In genomic region chr2:18393022-18393519, GRCm38 (mm10) we compare ENCODE assay signal across 8 mouse cellular contexts. TPM values are rescaled to one million over a fixed set of nuclear protein-coding genes. Genes with fewer than 3 reads are reported as not detected.
DNase-seq lines count a peak whose midpoint lies in the region; ATAC-seq and TF ChIP-seq lines count a peak whose summit lies in the region.

No protein-coding gene starts in this region.

- H3K27ac ChIP-seq in liver, adult 2 months (replicated peaks; ENCODE audit: insufficient read depth, low read depth, low read length) = no peak overlapping the region
- peak overlapping the region; percentile 96 for H3K27ac ChIP-seq in hindbrain, embryonic 14.5 days
- H3K27ac ChIP-seq in midbrain, postnatal 0 days (ENCODE audit: low read depth, low read length) = peak overlapping the region; percentile 96

- no peak for TF ChIP-seq CTCF in liver, adult 2 months (IDR thresholded peaks at IDR 0.05; ENCODE audit: low read depth, low read length)
- TF ChIP-seq CTCF in brain, embryonic 14.5 days (IDR thresholded peaks at IDR 0.05; ENCODE audit: borderline replicate concordance, extremely low read depth, insufficient read depth, insufficient read length) = no peak; the same call in 1 of the 2 replicates
- peak; percentile 52 for TF ChIP-seq CTCF in midbrain, postnatal 0 days (IDR thresholded peaks at IDR 0.05)

- H3K4me3 ChIP-seq in liver, adult 2 months (ENCODE audit: insufficient read depth, low read depth, low read length) = 0 out of 2 replicates have a peak overlapping the region, but pooled peaks have one; percentile 4
- H3K4me3 ChIP-seq in hindbrain, embryonic 14.5 days (replicated peaks; ENCODE audit: low read length) = peak overlapping the region; percentile 82
- peak overlapping the region; percentile 82 for H3K4me3 ChIP-seq in midbrain, postnatal 0 days (ENCODE audit: low read depth, low read length)

- no peak for ATAC-seq in hindbrain, embryonic 14.5 days (ENCODE audit: low FRiP score)
- ATAC-seq in midbrain, postnatal 0 days (ENCODE audit: low FRiP score) = peak; percentile 47; the same call in 1 of the 2 replicates

- peaks cover 11% of the 10 kb centered on the region; the same call in 1 of the 2 replicates for H3K79me2 ChIP-seq in liver, adult 2 months (ENCODE audit: control insufficient read depth, insufficient read depth, low read length)

- peaks cover 7% of the 10 kb centered on the region; the same call in 1 of the 2 replicates for H3K4me1 ChIP-seq in liver, adult 2 months (ENCODE audit: control insufficient read depth, insufficient read depth, low read length)
- peaks cover 20% of the 10 kb centered on the region for H3K4me1 ChIP-seq in hindbrain, embryonic 14.5 days (replicated peaks; ENCODE audit: control insufficient read depth, insufficient read depth, low read length)
- H3K4me1 ChIP-seq in midbrain, postnatal 0 days (ENCODE audit: insufficient read depth, low read length) = 0 out of 2 replicates have a peak, but pooled peaks cover 5% of the 10 kb centered on the region

- no peaks in the 10 kb centered on the region; the same call in 1 of the 2 replicates for H3K36me3 ChIP-seq in liver, adult 2 months (ENCODE audit: control insufficient read depth, insufficient read depth, low read length)
- no peaks in the 10 kb centered on the region for H3K36me3 ChIP-seq in hindbrain, embryonic 14.5 days (replicated peaks; ENCODE audit: control insufficient read depth, insufficient read depth)
- no peaks in the 10 kb centered on the region for H3K36me3 ChIP-seq in midbrain, postnatal 0 days (ENCODE audit: insufficient read depth, low read length)

- peak overlapping the region; percentile 86 for H3K4me2 ChIP-seq in hindbrain, embryonic 14.5 days (replicated peaks)
- peak overlapping the region; percentile 66 for H3K4me2 ChIP-seq in midbrain, postnatal 0 days (ENCODE audit: low read depth, low read length, poor library complexity, severe bottlenecking)

- DNase-seq in liver, adult 2 months (ENCODE audit: extremely low read depth, low read depth, low spot score) = no peak
- DNase-seq in liver = no peak
- DNase-seq in brain, embryonic 14.5 days (ENCODE audit: low read depth) = peak; percentile 54
- DNase-seq in hindbrain, embryonic 14.5 days (ENCODE audit: low spot score) = peak; percentile 29
- DNase-seq in midbrain, postnatal 0 days (ENCODE audit: low spot score) = peak; percentile 14
- DNase-seq in left cerebral cortex, adult 11 months (ENCODE audit: low spot score) = no peak
- no peak for DNase-seq in frontal cortex, postnatal 10 days (ENCODE audit: low spot score in 2 of 2)
- no peak for DNase-seq in adrenal gland, adult 8-10 months

- 0 out of 2 replicates have a peak overlapping the region, but pooled peaks have one; percentile 13 for H3K9ac ChIP-seq in liver, adult 2 months (ENCODE audit: low read depth, low read length)
- H3K9ac ChIP-seq in hindbrain, embryonic 14.5 days = peak overlapping the region; percentile 79
- peak overlapping the region; percentile 77; the same call in 1 of the 2 replicates for H3K9ac ChIP-seq in midbrain, postnatal 0 days (replicated peaks; ENCODE audit: low read length, poor library complexity, severe bottlenecking)

- TF ChIP-seq POLR2A in liver, adult 2 months (IDR thresholded peaks at IDR 0.05; ENCODE audit: extremely low read depth, insufficient read depth, low read length) = no peak
- TF ChIP-seq POLR2A in brain, embryonic 14.5 days (IDR thresholded peaks at IDR 0.05; ENCODE audit: borderline replicate concordance, extremely low read depth, insufficient read depth, insufficient read length, poor library complexity, severe bottlenecking) = no peak

- peaks cover 5% of the 10 kb centered on the region; the same call in 1 of the 2 replicates for H3K9me3 ChIP-seq in hindbrain, embryonic 14.5 days (ENCODE audit: control insufficient read depth, low read length)
- no peaks in the 10 kb centered on the region for H3K9me3 ChIP-seq in midbrain, postnatal 0 days (ENCODE audit: low read length)

- H3K27me3 ChIP-seq in liver, adult 2 months (ENCODE audit: control insufficient read depth, insufficient read depth, low read length) = no peaks in the 10 kb centered on the region
- no peaks in the 10 kb centered on the region for H3K27me3 ChIP-seq in hindbrain, embryonic 14.5 days (ENCODE audit: control insufficient read depth, insufficient read depth, low read length)
- H3K27me3 ChIP-seq in midbrain, postnatal 0 days (ENCODE audit: insufficient read depth, low read length) = no peaks in the 10 kb centered on the region

- WGBS in liver, adult 2 months = 66% methylated on average over 2 of the region's 2 CpGs
- 64% methylated on average over 2 of the region's 2 CpGs for WGBS in hindbrain, embryonic 14.5 days
- WGBS in midbrain, postnatal 0 days = 60% methylated on average over 2 of the region's 2 CpGs

RNA-seq across cellular contexts. Expression of gene Dnajc1, which starts 0.4 kb away (rescaled TPM):
- 17.2 and 17.7 TPM in 2 replicates for total RNA-seq in liver, adult 2 months (2014; rRNA removed)
- 9.3 and 13.5 TPM in 2 replicates for polyA plus RNA-seq in liver, adult 2 months (2012; rRNA removed)
- 12.0 and 13.6 TPM in 2 replicates for polyA plus RNA-seq in brain, embryonic 14.5 days (2012; rRNA removed)
- 16.8 and 20.9 TPM in 2 replicates for polyA plus RNA-seq in hindbrain, embryonic 14.5 days (2014; fragmentation: Nextera tagmentation; extraction: Ambion mirVana)
- total RNA-seq in midbrain, postnatal 0 days (2014; rRNA removed) = 14.4 and 28.3 TPM in 2 replicates
- 16.5 and 19.1 TPM in 2 replicates for polyA plus RNA-seq in midbrain, postnatal 0 days (2015; fragmentation: Nextera tagmentation; extraction: Ambion mirVana)
- 10 to 100 TPM; 35.8 to 40.4 (median 39.2) TPM for total RNA-seq in adrenal gland, adult 8-10 months (2022)

Comparison
In these comparisons a context has a peak if more than half of its experiments do, and no peak if none do; other contexts are left out.
1. DNase-seq: peak in brain, embryonic 14.5 days (single experiment), hindbrain, embryonic 14.5 days (single experiment) and midbrain, postnatal 0 days (single experiment); none in liver, adult 2 months (single experiment), liver (single experiment), left cerebral cortex, adult 11 months (single experiment), frontal cortex, postnatal 10 days (0 of 2) and adrenal gland, adult 8-10 months (single experiment).
2. H3K4me3 ChIP-seq: peak in every context shown above with its lines; median percentile 82 in hindbrain, embryonic 14.5 days; 82 in midbrain, postnatal 0 days; 4 in liver, adult 2 months.
3. H3K9ac ChIP-seq: peak in every context shown above with its lines; median percentile 79 in hindbrain, embryonic 14.5 days; 77 in midbrain, postnatal 0 days; 13 in liver, adult 2 months.